ENCODE assay signal across 21 mouse cellular contexts in genomic region chr15:100352711-100353250, GRCm38 (mm10). TPM values are rescaled to one million over a fixed set of nuclear protein-coding genes. Genes with fewer than 3 reads are reported as not detected.
"Had no signal": no experiment of that assay in that cellular context is flagged by ENCODE, and none has a peak within 500 bp of the region (broad histone marks: within the 10 kb centered on the region; RNA-seq: fewer than 3 reads in every experiment).

Gene Methig1 (plus strand): TSS chr15:100353149.
Gene Mettl7a2 (plus strand): TSS chr15:100353200.

- H3K36me3 ChIP-seq: limb, embryonic 12.5 days; limb, embryonic 15.5 days; midbrain, embryonic 12.5 days; midbrain, embryonic 15.5 days; neural tube, embryonic 13.5 days; stomach, embryonic 15.5 days had no signal

- ATAC-seq: liver, postnatal 0 days; lung, postnatal 0 days; midbrain, embryonic 15.5 days had no signal

- H3K4me1 ChIP-seq: midbrain, embryonic 12.5 days; midbrain, embryonic 15.5 days; neural tube, embryonic 13.5 days; stomach, embryonic 15.5 days had no signal

- H3K4me3 ChIP-seq: layer of hippocampus, adult 2 months; limb, embryonic 12.5 days; limb, embryonic 15.5 days; midbrain, embryonic 12.5 days; midbrain, embryonic 15.5 days; neural tube, embryonic 13.5 days; stomach, embryonic 15.5 days had no signal

- H3K27me3 ChIP-seq: limb, embryonic 12.5 days; limb, embryonic 15.5 days; midbrain, embryonic 12.5 days; midbrain, embryonic 15.5 days; neural tube, embryonic 13.5 days; stomach, embryonic 15.5 days had no signal

- H3K4me2 ChIP-seq: limb, embryonic 12.5 days; limb, embryonic 15.5 days; liver, embryonic 11.5 days; lung, embryonic 14.5 days; midbrain, embryonic 12.5 days; midbrain, embryonic 15.5 days; neural tube, embryonic 13.5 days; stomach, embryonic 15.5 days had no signal

- H3K9me3 ChIP-seq: limb, embryonic 12.5 days; limb, embryonic 15.5 days; midbrain, embryonic 12.5 days; midbrain, embryonic 15.5 days; neural tube, embryonic 13.5 days; stomach, embryonic 15.5 days had no signal

- H3K9ac ChIP-seq: limb, embryonic 12.5 days; limb, embryonic 15.5 days; liver, embryonic 14.5 days; liver, postnatal 0 days; lung, embryonic 14.5 days; midbrain, embryonic 12.5 days; midbrain, embryonic 15.5 days; neural tube, embryonic 13.5 days; stomach, embryonic 15.5 days had no signal

- H3K27ac ChIP-seq: kidney, postnatal 0 days; layer of hippocampus, adult 2 months; limb, embryonic 12.5 days; limb, embryonic 15.5 days; liver, embryonic 14.5 days; macrophage; midbrain, embryonic 12.5 days; midbrain, embryonic 15.5 days; neural tube, embryonic 13.5 days; stomach, embryonic 15.5 days had no signal

- DNase-seq: left cerebral cortex, postnatal 4 days; liver, postnatal 0 days; lung, embryonic 14.5 days; retina, postnatal 1 day; right cerebral cortex, postnatal 25 days; spleen, adult 18-20 months; thymus, postnatal 25 days had no signal

RNA-seq across cellular contexts. Expression of gene Methig1, which starts in this region (rescaled TPM):
- polyA plus RNA-seq: large intestine, adult 2 months; limb, embryonic 15.5 days; liver, embryonic 11.5 days; lung, embryonic 14.5 days; lung, postnatal 0 days; macrophage; midbrain, embryonic 12.5 days had no signal

RNA-seq across cellular contexts. Expression of gene Mettl7a2, which starts in this region (rescaled TPM):
- polyA plus RNA-seq: large intestine, adult 2 months; limb, embryonic 12.5 days; limb, embryonic 15.5 days; liver, embryonic 11.5 days; liver, postnatal 0 days; lung, embryonic 14.5 days; macrophage; midbrain, embryonic 12.5 days; midbrain, embryonic 15.5 days; neural tube, embryonic 13.5 days; stomach, embryonic 15.5 days; thymus, postnatal 0 days had no signal
